In genomic region chr12:112449144-112449827, GRCm38 (mm10) we compare ENCODE assay signal across 9 mouse cellular contexts. TPM values are rescaled to one million over a fixed set of nuclear protein-coding genes. Genes with fewer than 3 reads are reported as not detected.
DNase-seq lines count a peak whose midpoint lies in the region; TF ChIP-seq lines count a peak whose summit lies in the region.
"Had no signal": no experiment of that assay in that cellular context is flagged by ENCODE, and none has a peak within 500 bp of the region (broad histone marks: within the 10 kb centered on the region; RNA-seq: fewer than 3 reads in every experiment).

No protein-coding gene starts in this region.

- H3K36me3 ChIP-seq in spleen, adult 2 months (ENCODE audit: control insufficient read depth, insufficient read depth, low read length) = no peaks in the 10 kb centered on the region
- H3K36me3 ChIP-seq: liver, embryonic 12.5 days had no signal

- peak; percentile 48 to 57 for DNase-seq in cerebellum, postnatal 25 days
- DNase-seq in cerebellum, adult 11 months = no peak
- DNase-seq in spleen, adult 2 months (ENCODE audit: low read depth in 1 of 2, low spot score in 2 of 2) = peak in 1 of 2 experiments; percentile 9
- DNase-seq in spleen, postnatal 14 days (ENCODE audit: low spot score in 2 of 2) = no peak
- peak; percentile 15 for DNase-seq in lung, postnatal 14 days
- DNase-seq in thymus, postnatal 4 days = peak; percentile 83
- no peak for DNase-seq in left cerebral cortex, postnatal 36 days (ENCODE audit: low spot score in 2 of 2)
- no peak for DNase-seq in yolk sac, embryonic 10.5 days (ENCODE audit: low spot score)

- intact Hi-C loops in left cerebral cortex, postnatal 36 days (cut with DNase I) = no loop called here

- no peak for TF ChIP-seq CTCF in spleen, adult 2 months (IDR thresholded peaks at IDR 0.05; ENCODE audit: extremely low read depth, insufficient read depth, insufficient read length, insufficient replicate concordance)

- no peak for TF ChIP-seq POLR2A in spleen, adult 2 months (IDR thresholded peaks at IDR 0.05; ENCODE audit: low read depth, low read length)

- H3K27me3 ChIP-seq in spleen, adult 2 months (ENCODE audit: control insufficient read depth, insufficient read depth, low read length) = no peaks in the 10 kb centered on the region
- H3K27me3 ChIP-seq: liver, embryonic 12.5 days had no signal

- WGBS in spleen, adult 2 months = 30% methylated on average over 18 of the region's 18 CpGs

- H3K4me1 ChIP-seq in spleen, adult 2 months (ENCODE audit: control insufficient read depth, insufficient read depth, insufficient read length) = no peaks in the 10 kb centered on the region
- H3K4me1 ChIP-seq: liver, embryonic 12.5 days had no signal

- H3K4me3 ChIP-seq in spleen, adult 2 months (ENCODE audit: extremely low read depth, insufficient read depth, insufficient read length) = no peak overlapping the region
- H3K4me3 ChIP-seq: liver, embryonic 12.5 days had no signal

- peak overlapping the region; percentile 26; the same call in 1 of the 2 replicates for H3K27ac ChIP-seq in spleen, adult 2 months (ENCODE audit: insufficient read depth, low read length)
- H3K27ac ChIP-seq: liver, embryonic 12.5 days had no signal

RNA-seq across cellular contexts. Expression of gene A530016L24Rik, which starts 40.0 kb away (rescaled TPM):
- polyA plus RNA-seq in spleen, adult 2 months (2012; rRNA removed) = 0.39 and 0.53 TPM in 2 replicates
- total RNA-seq in left cerebral cortex, postnatal 36 days (2021) = under 1 TPM in 1 of 2 experiments, not detected in 1; 0.22 TPM
- polyA plus RNA-seq: liver, embryonic 12.5 days had no signal

Comparison
In these comparisons a context has a peak if more than half of its experiments do, and no peak if none do; other contexts are left out.
1. DNase-seq: peak in cerebellum, postnatal 25 days (2 of 2), lung, postnatal 14 days (single experiment) and thymus, postnatal 4 days (single experiment); none in cerebellum, adult 11 months (single experiment), spleen, postnatal 14 days (0 of 2), left cerebral cortex, postnatal 36 days (0 of 2) and yolk sac, embryonic 10.5 days (single experiment).